Mouse (Mus musculus) midbrain, embryonic 16.5 days (tissue): Measurements from ENCODE around the gene Zfp609. TPM values are rescaled to one million over a fixed set of nuclear protein-coding genes. Genes with fewer than 3 reads are reported as not detected.

Experiments used
- ATAC-seq: fragments of 200-750 bp; cut with Nextera tagmentation; 2 replicates; pipeline ENCODE4 v1.8.0; 2017; ENCODE audit warnings: moderate TSS enrichment
- H3K27ac ChIP-seq: fragments of 300-500 bp; sonication (generic); 2 replicates; pipeline ENCODE4 v1.5.1; 2014; ENCODE audit warnings: mild to moderate bottlenecking, low read length, mixed read lengths
- H3K27me3 ChIP-seq: fragments of 300-500 bp; sonication (generic); 2 replicates; pipeline ENCODE4 v1.6.1; 2014; ENCODE audit warnings: low read depth, low read length, mixed read lengths; ENCODE audit not compliant: control insufficient read depth, insufficient read depth
- H3K36me3 ChIP-seq: fragments of 300-500 bp; sonication (generic); 2 replicates; pipeline ENCODE4 v1.6.1; 2014; ENCODE audit warnings: mild to moderate bottlenecking, low read length, moderate library complexity, mixed read lengths; ENCODE audit not compliant: control insufficient read depth, insufficient read depth
- H3K4me1 ChIP-seq: fragments of 300-500 bp; sonication (generic); 2 replicates; pipeline ENCODE4 v1.6.1; 2014; ENCODE audit warnings: mild to moderate bottlenecking, low read length, mixed read lengths; ENCODE audit not compliant: control insufficient read depth, insufficient read depth
- H3K4me2 ChIP-seq: fragments of 300-500 bp; sonication (generic); 2 replicates; pipeline ENCODE4 v1.6.1; 2014; ENCODE audit warnings: mild to moderate bottlenecking, low read length, mixed read lengths
- H3K4me3 ChIP-seq: fragments of 300-500 bp; sonication (generic); 2 replicates; pipeline ENCODE4 v1.5.1; 2014; ENCODE audit warnings: low read depth, mild to moderate bottlenecking, low read length, moderate library complexity, mixed read lengths
- H3K9ac ChIP-seq: fragments of 300-500 bp; sonication (generic); 2 replicates; pipeline ENCODE4 v1.6.1; 2014; ENCODE audit warnings: low read depth, low read length, mixed read lengths
- H3K9me3 ChIP-seq: fragments of 300-500 bp; sonication (generic); replicated peaks from 2 replicates; pipeline ENCODE4 v1.6.1; 2014; ENCODE audit warnings: mild to moderate bottlenecking, low read length, mixed read lengths; ENCODE audit not compliant: control insufficient read depth, poor library complexity, severe bottlenecking
- WGBS: fragments of 180-500 bp; shearing (Covaris S2); extraction: QIAGEN DNeasy Blood & Tissue Kit; methylation state at CpG from one replicate; pipeline ENCODE4 v1.1.7; 2014; 5-methylcytosine and 5-hydroxymethylcytosine counted together
- polyA plus RNA-seq: library from polyadenylated mRNA; unstranded; fragments of >200 nt; fragmentation: Nextera tagmentation; extraction: Ambion mirVana; gene quantifications from 2 replicates; pipeline ENCODE4 v1.2.1, GENCODE M21; 2015

The Zfp609 gene
- polyA plus RNA-seq, 1 experiment from 2014 or later: 6.6 TPM

DNA sequence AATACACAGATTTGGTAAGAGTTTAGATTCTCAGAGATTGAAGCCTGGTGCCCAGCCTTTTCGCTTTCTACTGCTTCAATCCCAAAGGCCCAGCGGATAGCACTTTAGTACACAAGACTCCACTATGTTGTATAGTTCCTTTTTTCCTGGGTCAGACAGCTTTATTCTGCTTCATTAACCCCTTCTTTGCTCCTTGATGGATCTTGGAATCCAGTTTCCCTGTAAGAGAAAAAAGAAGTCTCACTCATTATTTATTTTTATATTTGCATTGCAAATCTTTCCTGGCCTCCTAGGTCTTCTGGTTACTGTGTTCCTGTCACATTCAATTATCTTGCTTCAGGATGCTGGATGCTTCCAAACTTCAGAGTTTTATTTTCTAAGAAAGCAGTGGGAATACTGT, 5.9 kb upstream of the Zfp609 start:
- Histone ChIP-seq H3K36me3 (no peaks in the 10 kb centered on the region), H3K4me2 (no peak overlapping the region), H3K9ac (no peak overlapping the region), H3K4me3 (no peak overlapping the region), H3K27ac (no peak overlapping the region), H3K27me3 (no peaks in the 10 kb centered on the region), H3K4me1 (peaks cover 5% of the 10 kb centered on the region), H3K9me3 (no peaks in the 10 kb centered on the region)
- no peak for ATAC-seq
- 14% methylated on average over 2 of the region's 2 CpGs for WGBS

DNA sequence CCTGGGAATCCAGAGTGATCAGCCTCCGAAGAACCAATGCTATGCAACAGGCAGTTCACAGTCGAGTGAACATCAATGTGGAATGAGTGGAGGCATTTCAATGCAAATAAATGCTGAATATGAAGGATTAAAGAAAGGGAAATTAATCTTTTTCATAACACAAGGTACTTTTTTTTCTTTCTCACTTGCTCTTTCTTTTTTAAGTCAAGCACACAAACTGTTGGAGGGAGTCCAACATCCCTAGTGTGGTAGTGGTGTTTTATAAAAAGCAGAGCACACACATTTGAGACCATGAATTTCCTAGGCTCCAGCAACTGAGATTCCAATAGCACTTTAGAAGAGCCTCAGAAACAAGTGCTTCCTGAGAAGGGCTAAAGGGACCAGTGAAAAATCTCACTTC, 4.7 kb upstream of the Zfp609 start:
- Histone ChIP-seq H3K27ac (no peak overlapping the region), H3K4me1 (peaks cover 8% of the 10 kb centered on the region), H3K36me3 (no peaks in the 10 kb centered on the region), H3K9me3 (no peaks in the 10 kb centered on the region), H3K27me3 (no peaks in the 10 kb centered on the region), H3K9ac (no peak overlapping the region), H3K4me2 (no peak overlapping the region), H3K4me3 (no peak overlapping the region)
- WGBS: 16% methylated on average over 2 of the region's 2 CpGs
- ATAC-seq: no peak

GRCm38 (mm10) chr9:65831164-65831563, 3.8 kb upstream of the Zfp609 start:
- Histone ChIP-seq H3K9me3 (no peaks in the 10 kb centered on the region), H3K9ac (no peak overlapping the region), H3K36me3 (no peaks in the 10 kb centered on the region), H3K4me2 (no peak overlapping the region), H3K4me3 (no peak overlapping the region), H3K27me3 (no peaks in the 10 kb centered on the region), H3K27ac (no peak overlapping the region), H3K4me1 (peaks cover 8% of the 10 kb centered on the region)
- ATAC-seq: no peak
- 46% methylated on average over 4 of the region's 4 CpGs for WGBS

DNA sequence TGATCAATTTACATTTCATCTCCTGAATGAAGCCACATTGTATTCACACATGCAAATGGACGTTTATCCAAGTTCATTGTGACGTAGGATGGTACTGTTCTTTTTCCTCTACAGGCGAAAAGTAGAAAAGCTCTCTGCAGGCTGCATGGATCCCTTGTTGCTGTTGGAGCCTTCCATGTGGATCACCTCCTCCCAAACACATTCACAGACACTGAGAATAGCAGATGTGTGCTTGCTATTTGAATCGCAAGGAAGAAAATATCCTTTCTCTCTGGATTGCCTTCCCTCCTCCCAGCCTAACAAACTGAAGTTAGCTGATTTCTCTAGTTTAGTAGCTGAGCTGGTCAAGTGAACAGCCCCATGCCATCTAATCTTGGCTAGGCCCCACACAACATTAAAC, 2.9 kb upstream of the Zfp609 start:
- ATAC-seq: no peak
- no peak overlapping the region for H3K4me2 ChIP-seq
- H3K36me3 ChIP-seq: no peaks in the 10 kb centered on the region
- peaks cover 14% of the 10 kb centered on the region for H3K4me1 ChIP-seq
- H3K27me3 ChIP-seq: no peaks in the 10 kb centered on the region
- 59% methylated on average over 4 of the region's 4 CpGs for WGBS
- no peak overlapping the region for H3K9ac ChIP-seq
- H3K4me3 ChIP-seq: no peak overlapping the region
- H3K9me3 ChIP-seq: no peaks in the 10 kb centered on the region
- no peak overlapping the region for H3K27ac ChIP-seq

DNA sequence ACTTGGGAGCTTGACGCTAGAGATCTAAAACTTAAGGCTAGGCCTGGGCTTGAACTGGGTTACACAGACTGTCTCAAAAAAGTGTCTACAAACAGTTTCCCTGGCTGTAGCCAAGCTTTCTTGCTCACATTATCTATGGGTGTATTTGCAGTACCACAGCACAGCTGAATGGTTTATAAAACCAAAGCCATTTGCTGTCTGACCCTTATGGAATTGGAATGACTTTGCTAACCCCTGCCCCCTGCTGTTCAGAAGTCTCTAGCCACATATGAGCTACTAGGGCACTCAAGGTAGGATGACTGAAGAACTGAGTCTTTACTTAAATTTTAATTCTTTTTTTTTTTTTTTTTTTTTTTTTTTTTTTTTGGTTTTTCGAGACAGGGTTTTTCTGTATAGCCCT, 2.0 kb upstream of the Zfp609 start:
- no peak overlapping the region for H3K4me2 ChIP-seq
- H3K4me1 ChIP-seq: peaks cover 21% of the 10 kb centered on the region
- H3K27ac ChIP-seq: no peak overlapping the region
- no peak for ATAC-seq
- H3K9ac ChIP-seq: no peak overlapping the region
- no peaks in the 10 kb centered on the region for H3K27me3 ChIP-seq
- H3K9me3 ChIP-seq: no peaks in the 10 kb centered on the region
- H3K36me3 ChIP-seq: no peaks in the 10 kb centered on the region
- H3K4me3 ChIP-seq: no peak overlapping the region
- 97% methylated on average over 1 of the region's 2 CpGs for WGBS

DNA sequence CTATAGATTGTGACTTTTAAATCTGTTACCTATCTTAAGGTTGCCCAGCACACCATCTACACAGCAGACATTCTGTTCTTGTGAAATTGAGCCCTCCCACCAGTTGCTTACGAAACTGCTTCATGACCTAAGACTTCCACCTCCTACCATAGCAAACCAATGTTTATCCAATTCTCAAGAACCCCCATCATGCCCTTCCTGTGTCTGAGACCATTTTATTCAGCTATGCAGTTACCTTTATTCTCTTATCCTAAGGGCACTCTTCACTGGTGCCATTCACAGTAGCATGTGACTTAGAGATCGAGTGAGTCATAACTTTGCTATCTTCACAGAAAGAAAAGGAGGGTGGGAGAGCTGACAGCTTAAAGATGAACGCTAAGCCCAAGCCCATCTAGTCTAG, 1.1 kb upstream of the Zfp609 start:
- H3K9ac ChIP-seq: no peak overlapping the region
- no peaks in the 10 kb centered on the region for H3K36me3 ChIP-seq
- WGBS: 47% methylated on average over 3 of the region's 3 CpGs
- H3K9me3 ChIP-seq: no peaks in the 10 kb centered on the region
- H3K4me3 ChIP-seq: no peak overlapping the region
- peaks cover 30% of the 10 kb centered on the region for H3K4me1 ChIP-seq
- peak overlapping the region; percentile 79 for H3K4me2 ChIP-seq
- H3K27ac ChIP-seq: no peak overlapping the region
- no peak for ATAC-seq
- no peaks in the 10 kb centered on the region for H3K27me3 ChIP-seq

DNA sequence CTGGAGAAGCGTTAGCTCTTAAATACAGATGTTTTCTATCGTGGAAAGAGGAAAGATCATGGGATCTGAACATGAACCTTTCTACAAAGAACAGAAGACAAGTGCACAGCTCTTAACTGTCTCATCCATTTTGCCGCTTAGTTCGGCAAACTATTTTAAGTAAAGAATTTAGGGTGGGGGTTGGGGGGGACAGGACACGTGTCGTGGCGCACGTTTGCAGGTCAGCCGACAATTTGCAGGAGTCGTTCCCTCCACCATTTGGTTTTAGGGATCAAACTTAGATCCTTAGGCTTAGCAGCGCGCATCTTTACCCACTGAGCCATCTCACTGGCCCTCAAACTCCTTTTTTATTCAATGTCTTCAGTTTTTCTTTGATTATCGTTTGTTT, 646 bp upstream of the Zfp609 start:
- peak; percentile 7; the same call in 1 of the 2 replicates for ATAC-seq
- Histone ChIP-seq H3K4me1 (peaks cover 33% of the 10 kb centered on the region), H3K36me3 (no peaks in the 10 kb centered on the region), H3K27me3 (no peaks in the 10 kb centered on the region), H3K4me3 (peak overlapping the region; percentile 92), H3K9me3 (no peaks in the 10 kb centered on the region), H3K27ac (peak overlapping the region; percentile 99), H3K4me2 (peak overlapping the region; percentile 79), H3K9ac (peak overlapping the region; percentile 98)
- 2% methylated on average over 13 of the region's 13 CpGs for WGBS

- WGBS: under 1% methylated on average over 24 of the region's 31 CpGs
- Histone ChIP-seq H3K9me3 (no peaks in the 10 kb centered on the region), H3K36me3 (no peaks in the 10 kb centered on the region), H3K4me2 (peak overlapping the region; percentile 74), H3K27me3 (no peaks in the 10 kb centered on the region), H3K4me3 (peak overlapping the region; percentile 92), H3K4me1 (peaks cover 35% of the 10 kb centered on the region), H3K27ac (peak overlapping the region; percentile 99), H3K9ac (peak overlapping the region; percentile 98)
- ATAC-seq: peak; percentile 59
Measured at GRCm38 (mm10) chr9:65826588-65827343, 598 bp downstream of the Zfp609 start.

GRCm38 (mm10) chr9:65826226-65826587, 1.2 kb downstream of the Zfp609 start:
- Histone ChIP-seq H3K27ac (peak overlapping the region; percentile 99), H3K4me2 (peak overlapping the region; percentile 74), H3K9me3 (no peaks in the 10 kb centered on the region), H3K36me3 (no peaks in the 10 kb centered on the region), H3K4me3 (peak overlapping the region; percentile 92), H3K4me1 (peaks cover 35% of the 10 kb centered on the region), H3K27me3 (no peaks in the 10 kb centered on the region), H3K9ac (peak overlapping the region; percentile 98)
- WGBS: 0% methylated on average over 4 of the region's 4 CpGs
- peak; percentile 34 for ATAC-seq
